Mouse (Mus musculus) ES-Bruce4 (cell line): ENCODE measurements around the gene Fzd2.

Experiments used
- CTCF ChIP-seq: IDR thresholded peaks from one replicate; pipeline ENCODE4 v1.8.1; 2011; ENCODE audit warnings: low read depth, low read length
- EP300 ChIP-seq: IDR thresholded peaks from 2 replicates; pipeline ENCODE4 v1.6.1; 2011; ENCODE audit warnings: low read depth, low read length; ENCODE audit not compliant: insufficient read depth
- POLR2A ChIP-seq: IDR thresholded peaks from one replicate; pipeline ENCODE4 v1.8.1; 2011; ENCODE audit warnings: low read length; ENCODE audit not compliant: insufficient read depth

DNA sequence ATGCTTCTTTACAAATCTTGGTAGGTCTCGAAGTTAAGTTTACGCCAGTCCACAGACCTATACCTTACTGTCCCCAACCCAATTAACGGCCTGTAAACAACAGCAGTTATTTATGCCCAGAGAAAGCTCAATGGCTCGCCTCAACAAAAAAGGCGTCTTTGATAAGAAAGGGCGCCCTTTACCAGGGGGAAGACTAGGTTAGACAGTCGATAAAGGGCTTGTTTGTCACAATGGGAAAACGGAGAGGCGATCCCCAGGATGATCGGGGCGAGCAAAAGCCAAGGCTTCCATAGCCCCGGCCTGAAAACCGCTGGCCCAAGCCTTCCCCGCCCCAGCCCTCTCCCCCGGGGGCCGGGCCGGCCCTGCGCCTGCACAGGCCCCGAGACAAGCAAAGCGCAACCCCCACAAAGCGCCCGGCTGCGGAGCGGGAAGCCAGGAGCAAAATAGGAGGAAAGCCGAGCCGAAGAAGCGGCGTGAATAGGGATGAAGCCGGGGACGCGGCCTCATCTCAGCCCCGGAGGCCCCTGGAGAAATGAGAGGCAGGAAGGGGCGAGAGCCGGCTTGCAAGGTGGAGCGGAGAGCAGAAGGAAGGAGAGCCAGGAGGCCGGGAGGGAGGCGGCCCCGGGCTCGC, 48.7 kb upstream of the Fzd2 start:
- TF ChIP-seq CTCF (no peak), POLR2A (no peak), EP300 (no peak)
